ENCODE assay signal across 8 mouse cellular contexts in genomic region chr10:128821358-128822056, GRCm38 (mm10). TPM values are rescaled to one million over a fixed set of nuclear protein-coding genes. Genes with fewer than 3 reads are reported as not detected.
A peak's percentile ranks its signal among the peaks of the same experiment; 100 is the strongest.
DNase-seq lines count a peak whose midpoint lies in the region; ATAC-seq and TF ChIP-seq lines count a peak whose summit lies in the region.

Ormdl2 (minus strand) TSS chr10:128821645.

- H3K27ac ChIP-seq in bone marrow, adult 2 months (ENCODE audit: control insufficient read depth, insufficient read depth, low read depth, low read length, poor library complexity): peak within 1 kb of the TSS; percentile 16; the same call in 1 of the 2 replicates
- peak within 1 kb of the TSS; percentile 58 for H3K27ac ChIP-seq in embryonic facial prominence, embryonic 15.5 days (replicated peaks)
- peak within 1 kb of the TSS; percentile 71 for H3K27ac ChIP-seq in limb, embryonic 14.5 days (replicated peaks; ENCODE audit: low read depth, low read length)
- peak within 1 kb of the TSS; percentile 69 for H3K27ac ChIP-seq in midbrain, postnatal 0 days (ENCODE audit: low read depth, low read length)

- no peak for TF ChIP-seq CTCF in bone marrow, adult 2 months (IDR thresholded peaks at IDR 0.05; ENCODE audit: control insufficient read depth, insufficient read depth, low read length)
- peak; percentile 47 for TF ChIP-seq CTCF in midbrain, postnatal 0 days (IDR thresholded peaks at IDR 0.05)

- no peaks in the 10 kb centered on the region for H3K9me3 ChIP-seq in embryonic facial prominence, embryonic 15.5 days (replicated peaks)
- H3K9me3 ChIP-seq in limb, embryonic 14.5 days (ENCODE audit: control insufficient read depth, low read length): no peaks in the 10 kb centered on the region
- no peaks in the 10 kb centered on the region for H3K9me3 ChIP-seq in midbrain, postnatal 0 days (ENCODE audit: low read length)

- peak within 1 kb of the TSS; percentile 80 for H3K4me2 ChIP-seq in embryonic facial prominence, embryonic 15.5 days (replicated peaks)
- peak within 1 kb of the TSS; percentile 77 for H3K4me2 ChIP-seq in limb, embryonic 14.5 days (replicated peaks; ENCODE audit: low read depth, low read length, severe bottlenecking)
- peak within 1 kb of the TSS; percentile 73 for H3K4me2 ChIP-seq in midbrain, postnatal 0 days (ENCODE audit: low read depth, low read length, poor library complexity, severe bottlenecking)

- peak; percentile 99 for ATAC-seq in embryonic facial prominence, embryonic 15.5 days (ENCODE audit: insufficient number of reproducible peaks, low FRiP score, low TSS enrichment, low read depth)
- ATAC-seq in limb, embryonic 14.5 days (ENCODE audit: low FRiP score, low read depth): peak; percentile 99
- ATAC-seq in midbrain, postnatal 0 days (ENCODE audit: low FRiP score): peak; percentile 100

- peak; percentile 100 for DNase-seq in 416B (ENCODE audit: low read depth)
- DNase-seq in heart, adult 8-10 months (ENCODE audit: low spot score): peak; percentile 99
- peak; percentile 100 for DNase-seq in kidney, adult 9 months
- peak; percentile 99 for DNase-seq in limb, embryonic 14.5 days (ENCODE audit: low spot score)
- peak; percentile 100 for DNase-seq in midbrain, postnatal 0 days (ENCODE audit: low spot score)
- DNase-seq in spleen, postnatal 14 days (ENCODE audit: low spot score in 2 of 2): peak; percentile 93 to 95

- no peaks in the 10 kb centered on the region for H3K27me3 ChIP-seq in embryonic facial prominence, embryonic 15.5 days
- H3K27me3 ChIP-seq in limb, embryonic 14.5 days (ENCODE audit: control insufficient read depth, insufficient read depth, low read length): no peaks in the 10 kb centered on the region
- H3K27me3 ChIP-seq in midbrain, postnatal 0 days (ENCODE audit: insufficient read depth, low read length): no peaks in the 10 kb centered on the region

- peak within 1 kb of the TSS; percentile 47 for H3K9ac ChIP-seq in embryonic facial prominence, embryonic 15.5 days
- peak within 1 kb of the TSS; percentile 87 for H3K9ac ChIP-seq in limb, embryonic 14.5 days (ENCODE audit: low read depth, low read length, severe bottlenecking)
- peak within 1 kb of the TSS; percentile 65 for H3K9ac ChIP-seq in midbrain, postnatal 0 days (replicated peaks; ENCODE audit: low read length, poor library complexity, severe bottlenecking)

- WGBS in bone marrow, adult 2 months: under 1% methylated on average over 46 of the region's 46 CpGs
- under 1% methylated on average over 46 of the region's 46 CpGs for whole genome bisulfite sequencing in embryonic facial prominence, embryonic 15.5 days
- WGBS in limb, embryonic 14.5 days: under 1% methylated on average over 46 of the region's 46 CpGs
- 1% methylated on average over 46 of the region's 46 CpGs for WGBS in midbrain, postnatal 0 days

- H3K36me3 ChIP-seq in embryonic facial prominence, embryonic 15.5 days: peaks cover 37% of the 10 kb centered on the region
- H3K36me3 ChIP-seq in limb, embryonic 14.5 days (ENCODE audit: control insufficient read depth, insufficient read depth, low read length): peaks cover 38% of the 10 kb centered on the region
- H3K36me3 ChIP-seq in midbrain, postnatal 0 days (ENCODE audit: insufficient read depth, low read length): peaks cover 24% of the 10 kb centered on the region

- peak; percentile 56; the same call in 1 of the 2 replicates for TF ChIP-seq POLR2A in bone marrow, adult 2 months (IDR thresholded peaks at IDR 0.05; ENCODE audit: borderline replicate concordance, control insufficient read depth, low read depth, low read length)
- 0 out of 2 replicates have a peak, but pooled peaks have one; percentile 43 for TF ChIP-seq POLR2A in limb, embryonic 14.5 days (IDR thresholded peaks at IDR 0.05; ENCODE audit: borderline replicate concordance, extremely low read depth, insufficient read depth, insufficient read length)

- peak within 1 kb of the TSS; percentile 92 for H3K4me3 ChIP-seq in bone marrow, adult 2 months (replicated peaks; ENCODE audit: control insufficient read depth, low read depth, low read length)
- H3K4me3 ChIP-seq in embryonic facial prominence, embryonic 15.5 days (replicated peaks): peak within 1 kb of the TSS; percentile 61
- H3K4me3 ChIP-seq in limb, embryonic 14.5 days (replicated peaks; ENCODE audit: low read length): peak within 1 kb of the TSS; percentile 83
- peak within 1 kb of the TSS; percentile 79 for H3K4me3 ChIP-seq in midbrain, postnatal 0 days (ENCODE audit: low read depth, low read length)

- H3K4me1 ChIP-seq in bone marrow, adult 2 months (ENCODE audit: control insufficient read depth, insufficient read depth, low read length): no peaks in the 10 kb centered on the region; the same call in 1 of the 2 replicates
- H3K4me1 ChIP-seq in embryonic facial prominence, embryonic 15.5 days: peaks cover 14% of the 10 kb centered on the region
- peaks cover 10% of the 10 kb centered on the region for H3K4me1 ChIP-seq in limb, embryonic 14.5 days (ENCODE audit: control insufficient read depth, insufficient read depth, low read length)
- peaks cover 5% of the 10 kb centered on the region; the same call in 1 of the 2 replicates for H3K4me1 ChIP-seq in midbrain, postnatal 0 days (ENCODE audit: insufficient read depth, low read length)

RNA-seq across cellular contexts. Expression of gene Ormdl2, which starts in this region (rescaled TPM):
- polyA plus RNA-seq in bone marrow, adult 2 months (2011; ENCODE audit: insufficient read depth, insufficient read length, low replicate concordance, missing spikeins): 24.9 and 25.4 TPM in 2 replicates
- 58.2 and 61.7 TPM in 2 replicates for polyA plus RNA-seq in embryonic facial prominence, embryonic 15.5 days (2015; fragmentation: Nextera tagmentation; extraction: Ambion mirVana)
- total RNA-seq in heart, adult 8-10 months (2022): 10 to 100 TPM in 1 of 4 experiments, 1 to 10 TPM in 3; 5.8 to 10.5 (median 7.0) TPM
- 29.4 and 31.6 TPM in 2 replicates for polyA plus RNA-seq in limb, embryonic 14.5 days (2012; rRNA removed)
- 45.4 and 52.7 TPM in 2 replicates for polyA plus RNA-seq in limb, embryonic 14.5 days (2014; fragmentation: Nextera tagmentation; extraction: Ambion mirVana)
- 6.9 and 11.1 TPM in 2 replicates for total RNA-seq in midbrain, postnatal 0 days (2014; rRNA removed)
- 15.0 and 15.6 TPM in 2 replicates for polyA plus RNA-seq in midbrain, postnatal 0 days (2015; fragmentation: Nextera tagmentation; extraction: Ambion mirVana)

Comparison
In these comparisons a context has a peak if more than half of its experiments do, and no peak if none do; other contexts are left out.
1. Peak in every context shown above with its lines: DNase-seq, ATAC-seq, H3K4me3 ChIP-seq and H3K27ac ChIP-seq.
2. H3K27ac ChIP-seq: peak in every context shown above with its lines; median percentile 71 in limb, embryonic 14.5 days; 69 in midbrain, postnatal 0 days; 58 in embryonic facial prominence, embryonic 15.5 days; 16 in bone marrow, adult 2 months.